Mouse (Mus musculus): ENCODE measurements around the gene Stox2. TPM values are rescaled to one million over a fixed set of nuclear protein-coding genes. Genes with fewer than 3 reads are reported as not detected.

Stox2 gene
- polyA plus RNA-seq, 1 experiment from 2014 or later, result 0.41 TPM

GRCm38 (mm10) chr8:47404852-47405251, 41.3 kb downstream of the Stox2 start:
- Histone ChIP-seq H3K27ac (replicated peaks) (no peak overlapping the region), H3K4me2 (no peak overlapping the region), H3K9me3 (replicated peaks) (no peaks in the 10 kb centered on the region), H3K9ac (no peak overlapping the region), H3K4me3 (replicated peaks) (no peak overlapping the region), H3K36me3 (replicated peaks) (no peaks in the 10 kb centered on the region), H3K4me1 (replicated peaks) (no peaks in the 10 kb centered on the region), H3K27me3 (peaks cover 14% of the 10 kb centered on the region)
- no peak for ATAC-seq (ENCODE audit: insufficient read depth)
- WGBS (ENCODE audit: insufficient replicate concordance), result 71% methylated on average over 2 of the region's 2 CpGs

- Histone ChIP-seq H3K27me3 (no peaks in the 10 kb centered on the region), H3K9ac (no peak overlapping the region), H3K4me1 (replicated peaks) (no peaks in the 10 kb centered on the region), H3K4me2 (no peak overlapping the region), H3K27ac (replicated peaks) (no peak overlapping the region), H3K36me3 (replicated peaks) (no peaks in the 10 kb centered on the region), H3K9me3 (replicated peaks) (no peaks in the 10 kb centered on the region), H3K4me3 (replicated peaks) (no peak overlapping the region)
- ATAC-seq (ENCODE audit: insufficient read depth), result no peak
- 57% methylated on average over 7 of the region's 7 CpGs for WGBS (ENCODE audit: insufficient replicate concordance)
Observed at GRCm38 (mm10) chr8:47392927-47393326, 53.2 kb downstream of the Stox2 start.

- Histone ChIP-seq H3K9ac (no peak overlapping the region), H3K27me3 (no peaks in the 10 kb centered on the region), H3K4me2 (no peak overlapping the region), H3K36me3 (replicated peaks) (no peaks in the 10 kb centered on the region), H3K9me3 (replicated peaks) (no peaks in the 10 kb centered on the region), H3K27ac (replicated peaks) (no peak overlapping the region), H3K4me1 (replicated peaks) (no peaks in the 10 kb centered on the region), H3K4me3 (replicated peaks) (no peak overlapping the region)
- no peak for ATAC-seq (ENCODE audit: insufficient read depth)
- 72% methylated on average over 18 of the region's 18 CpGs for WGBS (ENCODE audit: insufficient replicate concordance)
Observed at GRCm38 (mm10) chr8:47392290-47392689, 53.9 kb downstream of the Stox2 start.

GRCm38 (mm10) chr8:47391844-47392243, 54.3 kb downstream of the Stox2 start:
- WGBS (ENCODE audit: insufficient replicate concordance), result 76% methylated on average over 10 of the region's 10 CpGs
- no peaks in the 10 kb centered on the region for H3K27me3 ChIP-seq
- H3K9ac ChIP-seq, result no peak overlapping the region
- H3K9me3 ChIP-seq (replicated peaks), result no peaks in the 10 kb centered on the region
- no peaks in the 10 kb centered on the region for H3K4me1 ChIP-seq (replicated peaks)
- H3K4me2 ChIP-seq, result no peak overlapping the region
- ATAC-seq (ENCODE audit: insufficient read depth), result no peak
- no peak overlapping the region for H3K27ac ChIP-seq (replicated peaks)
- no peaks in the 10 kb centered on the region for H3K36me3 ChIP-seq (replicated peaks)
- no peak overlapping the region for H3K4me3 ChIP-seq (replicated peaks)

GRCm38 (mm10) chr8:47389430-47389829, 56.7 kb downstream of the Stox2 start:
- WGBS (ENCODE audit: insufficient replicate concordance), result 59% methylated on average over 3 of the region's 3 CpGs
- Histone ChIP-seq H3K27ac (replicated peaks) (no peak overlapping the region), H3K4me3 (replicated peaks) (no peak overlapping the region), H3K4me2 (no peak overlapping the region), H3K9me3 (replicated peaks) (no peaks in the 10 kb centered on the region), H3K27me3 (no peaks in the 10 kb centered on the region), H3K9ac (no peak overlapping the region), H3K36me3 (replicated peaks) (no peaks in the 10 kb centered on the region), H3K4me1 (replicated peaks) (no peaks in the 10 kb centered on the region)
- ATAC-seq (ENCODE audit: insufficient read depth), result no peak

GRCm38 (mm10) chr8:47388171-47388570, 58.0 kb downstream of the Stox2 start:
- Histone ChIP-seq H3K27me3 (no peaks in the 10 kb centered on the region), H3K9me3 (replicated peaks) (no peaks in the 10 kb centered on the region), H3K36me3 (replicated peaks) (no peaks in the 10 kb centered on the region), H3K9ac (no peak overlapping the region), H3K4me1 (replicated peaks) (no peaks in the 10 kb centered on the region), H3K4me2 (no peak overlapping the region), H3K4me3 (replicated peaks) (no peak overlapping the region), H3K27ac (replicated peaks) (no peak overlapping the region)
- WGBS (ENCODE audit: insufficient replicate concordance), result 61% methylated on average over 12 of the region's 12 CpGs
- ATAC-seq (ENCODE audit: insufficient read depth), result no peak

- Histone ChIP-seq H3K4me1 (replicated peaks) (no peaks in the 10 kb centered on the region), H3K36me3 (replicated peaks) (no peaks in the 10 kb centered on the region), H3K4me3 (replicated peaks) (no peak overlapping the region), H3K9ac (no peak overlapping the region), H3K4me2 (no peak overlapping the region), H3K9me3 (replicated peaks) (no peaks in the 10 kb centered on the region), H3K27ac (replicated peaks) (no peak overlapping the region), H3K27me3 (no peaks in the 10 kb centered on the region)
- WGBS (ENCODE audit: insufficient replicate concordance), result 57% methylated on average over 1 of the region's 1 CpGs
- ATAC-seq (ENCODE audit: insufficient read depth), result no peak
Observed at GRCm38 (mm10) chr8:47385810-47386209, 60.4 kb downstream of the Stox2 start.

- Histone ChIP-seq H3K9me3 (replicated peaks) (no peaks in the 10 kb centered on the region), H3K27me3 (no peaks in the 10 kb centered on the region), H3K36me3 (replicated peaks) (no peaks in the 10 kb centered on the region), H3K9ac (no peak overlapping the region), H3K4me3 (replicated peaks) (no peak overlapping the region), H3K4me2 (no peak overlapping the region), H3K27ac (replicated peaks) (no peak overlapping the region), H3K4me1 (replicated peaks) (no peaks in the 10 kb centered on the region)
- WGBS (ENCODE audit: insufficient replicate concordance), result 82% methylated on average over 5 of the region's 5 CpGs
- no peak for ATAC-seq (ENCODE audit: insufficient read depth)
Observed at GRCm38 (mm10) chr8:47384151-47384550, 62.0 kb downstream of the Stox2 start.

GRCm38 (mm10) chr8:47383632-47384031, 62.5 kb downstream of the Stox2 start:
- Histone ChIP-seq H3K4me3 (replicated peaks) (no peak overlapping the region), H3K27ac (replicated peaks) (no peak overlapping the region), H3K27me3 (no peaks in the 10 kb centered on the region), H3K4me2 (no peak overlapping the region), H3K4me1 (replicated peaks) (no peaks in the 10 kb centered on the region), H3K36me3 (replicated peaks) (no peaks in the 10 kb centered on the region), H3K9me3 (replicated peaks) (no peaks in the 10 kb centered on the region), H3K9ac (no peak overlapping the region)
- no peak for ATAC-seq (ENCODE audit: insufficient read depth)
- WGBS (ENCODE audit: insufficient replicate concordance), result 66% methylated on average over 9 of the region's 9 CpGs

GRCm38 (mm10) chr8:47381216-47381615, 64.9 kb downstream of the Stox2 start:
- WGBS (ENCODE audit: insufficient replicate concordance), result 61% methylated on average over 3 of the region's 3 CpGs
- Histone ChIP-seq H3K4me2 (no peak overlapping the region), H3K27me3 (no peaks in the 10 kb centered on the region), H3K9ac (no peak overlapping the region), H3K27ac (replicated peaks) (no peak overlapping the region), H3K9me3 (replicated peaks) (no peaks in the 10 kb centered on the region), H3K4me1 (replicated peaks) (no peaks in the 10 kb centered on the region), H3K36me3 (replicated peaks) (no peaks in the 10 kb centered on the region), H3K4me3 (replicated peaks) (no peak overlapping the region)
- no peak for ATAC-seq (ENCODE audit: insufficient read depth)

- no peaks in the 10 kb centered on the region for H3K27me3 ChIP-seq
- no peaks in the 10 kb centered on the region for H3K36me3 ChIP-seq (replicated peaks)
- no peak overlapping the region for H3K4me2 ChIP-seq
- WGBS (ENCODE audit: insufficient replicate concordance), result 61% methylated on average over 6 of the region's 6 CpGs
- no peaks in the 10 kb centered on the region for H3K4me1 ChIP-seq (replicated peaks)
- no peak overlapping the region for H3K27ac ChIP-seq (replicated peaks)
- H3K9me3 ChIP-seq (replicated peaks), result no peaks in the 10 kb centered on the region
- no peak overlapping the region for H3K9ac ChIP-seq
- ATAC-seq (ENCODE audit: insufficient read depth), result no peak
- H3K4me3 ChIP-seq (replicated peaks), result no peak overlapping the region
Observed at GRCm38 (mm10) chr8:47380725-47381124, 65.4 kb downstream of the Stox2 start.

- H3K4me3 ChIP-seq (replicated peaks), result no peak overlapping the region
- no peaks in the 10 kb centered on the region for H3K9me3 ChIP-seq (replicated peaks)
- H3K4me2 ChIP-seq, result no peak overlapping the region
- no peaks in the 10 kb centered on the region for H3K27me3 ChIP-seq
- 15% methylated on average over 3 of the region's 3 CpGs for WGBS (ENCODE audit: insufficient replicate concordance)
- no peak for ATAC-seq (ENCODE audit: insufficient read depth)
- H3K9ac ChIP-seq, result no peak overlapping the region
- H3K27ac ChIP-seq (replicated peaks), result no peak overlapping the region
- H3K4me1 ChIP-seq (replicated peaks), result no peaks in the 10 kb centered on the region
- no peaks in the 10 kb centered on the region for H3K36me3 ChIP-seq (replicated peaks)
Observed at GRCm38 (mm10) chr8:47380075-47380474, 66.1 kb downstream of the Stox2 start.
